Mouse (Mus musculus) urinary bladder, postnatal 10 days (tissue): ENCODE results near the gene Sapcd2.

Source experiments
- DNase-seq: peaks from one replicate; pipeline ENCODE4 v3.0.0; 2022; ENCODE audit warnings: low spot score

Gene Sapcd2

GRCm38 (mm10) chr2:25422587-25423410, 50.7 kb downstream of the Sapcd2 start, which contains the start of gene Fut7:
TSS of gene Fut7 (plus strand) at chr2:25423267.
- DNase-seq: no peak

DNA sequence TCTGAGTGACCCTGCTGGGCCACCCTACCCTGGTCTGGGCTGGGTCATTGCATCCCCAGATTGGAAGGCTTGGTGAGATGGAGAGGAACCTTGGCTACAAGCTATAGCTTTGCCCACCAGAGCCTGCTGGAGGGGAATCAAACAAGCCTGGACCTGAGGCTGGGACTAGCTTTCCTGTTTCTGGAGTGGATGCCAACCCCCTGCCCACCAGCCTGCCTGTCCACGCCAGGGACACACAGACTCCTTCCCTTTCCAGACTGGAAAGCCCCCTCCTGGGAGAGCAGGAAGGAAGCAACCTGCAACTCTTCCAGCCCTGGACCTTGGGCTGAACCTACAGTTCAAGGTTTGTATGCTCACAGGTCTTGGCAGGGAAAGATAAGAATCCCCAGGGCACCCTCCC, 51.5 kb downstream of the Sapcd2 start:
- no peak for DNase-seq

DNA sequence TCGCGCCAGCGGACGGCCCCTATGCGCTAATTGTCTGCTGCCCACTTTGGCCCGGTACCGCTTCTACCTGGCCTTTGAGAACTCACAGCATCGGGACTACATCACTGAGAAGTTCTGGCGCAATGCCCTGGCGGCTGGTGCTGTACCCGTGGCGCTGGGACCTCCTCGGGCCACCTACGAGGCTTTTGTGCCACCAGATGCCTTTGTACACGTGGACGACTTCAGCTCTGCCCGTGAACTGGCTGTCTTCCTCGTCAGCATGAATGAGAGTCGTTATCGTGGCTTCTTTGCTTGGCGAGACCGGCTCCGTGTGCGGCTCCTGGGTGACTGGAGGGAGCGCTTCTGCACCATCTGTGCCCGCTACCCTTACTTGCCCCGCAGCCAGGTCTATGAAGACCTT, 53.4 kb downstream of the Sapcd2 start:
- DNase-seq: no peak

- no peak for DNase-seq
These were observed 54.6 kb downstream of the Sapcd2 start for GRCm38 (mm10) chr2:25426721-25427191.

GRCm38 (mm10) chr2:25427256-25427655, 55.1 kb downstream of the Sapcd2 start:
- no peak for DNase-seq
